Mouse (Mus musculus): Measurements from ENCODE around the gene Paqr7.
"Not testable (repeated sequence)": the region's sequence is repeated elsewhere in the genome, so short reads cannot be mapped to it uniquely, and the experiment has no call there.

Gene Paqr7

GRCm38 (mm10) chr4:134474240-134474639 lies 22.3 kb upstream of the Paqr7 start:
- no peak for DNase-seq

GRCm38 (mm10) chr4:134476899-134477298 lies 19.6 kb upstream of the Paqr7 start:
- DNase-seq = no peak

DNA sequence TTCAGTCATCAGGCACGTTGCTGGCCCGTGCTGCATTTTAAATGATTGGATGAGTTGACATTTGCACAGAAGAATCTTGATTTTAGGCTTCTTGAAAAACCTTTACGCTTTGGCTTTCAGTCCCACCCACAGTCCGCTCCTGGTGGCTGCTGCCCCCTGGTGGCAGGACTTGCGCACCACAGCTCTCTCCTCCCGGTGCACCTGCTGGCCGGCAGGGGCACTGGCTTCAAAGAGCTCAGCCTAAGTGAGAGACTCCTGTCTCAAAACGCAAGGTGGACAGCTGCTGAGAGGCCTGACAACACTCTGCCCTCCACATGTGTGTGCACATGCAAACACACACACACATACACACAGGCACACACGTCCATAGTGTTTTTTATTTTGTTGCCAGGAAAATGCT lies 18.5 kb upstream of the Paqr7 start:
- DNase-seq = peak; percentile 78 to 95

GRCm38 (mm10) chr4:134479839-134480238 lies 16.7 kb upstream of the Paqr7 start:
- DNase-seq = no peak

- DNase-seq = peak; percentile 56 to 75
Measured at GRCm38 (mm10) chr4:134480864-134481263, 15.6 kb upstream of the Paqr7 start.

DNA sequence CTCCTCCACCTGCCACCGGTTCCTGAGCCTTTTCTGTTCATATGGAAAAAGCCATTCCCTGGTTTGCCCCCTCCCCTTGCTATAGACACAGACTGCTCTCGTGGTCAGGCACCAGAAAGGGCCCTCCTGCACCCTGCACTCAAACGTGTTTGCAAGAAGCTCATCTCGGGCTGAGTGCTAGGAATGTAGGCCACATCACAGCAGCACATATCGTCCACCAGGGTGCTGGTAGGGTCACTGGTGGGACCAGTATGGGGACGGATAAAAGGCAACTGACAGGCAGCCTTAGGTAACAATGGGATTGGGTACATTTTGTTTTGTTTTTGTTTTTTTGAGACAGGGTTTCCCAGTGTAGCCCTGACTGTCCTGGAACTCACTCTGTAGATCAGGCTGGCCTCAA lies 15.2 kb upstream of the Paqr7 start:
- DNase-seq = no peak

- DNase-seq = no peak
Measured at GRCm38 (mm10) chr4:134482442-134482841, 14.1 kb upstream of the Paqr7 start.

GRCm38 (mm10) chr4:134483078-134483688 lies 13.3 kb upstream of the Paqr7 start:
- no peak for DNase-seq

- DNase-seq = no peak
Measured at GRCm38 (mm10) chr4:134483696-134484095, 12.8 kb upstream of the Paqr7 start.

DNA sequence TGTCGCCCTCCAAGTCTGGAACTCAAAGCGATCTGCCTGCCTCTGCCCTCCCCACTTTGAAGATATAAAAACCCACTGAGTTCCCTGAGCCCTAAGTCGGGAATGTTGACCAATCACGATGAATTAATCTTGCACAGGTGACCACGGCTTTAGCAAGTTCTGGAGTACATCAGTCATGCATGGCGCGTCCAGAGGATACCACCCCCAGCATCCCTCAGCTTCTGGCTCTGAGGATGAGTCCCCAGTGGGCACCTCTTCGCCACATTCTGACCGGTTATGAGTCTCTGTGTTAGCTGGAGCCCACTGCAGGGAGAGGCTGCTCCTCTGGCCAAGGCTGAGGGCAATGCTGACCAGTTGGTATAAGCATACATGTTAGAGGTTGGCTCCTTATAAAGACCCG lies 12.3 kb upstream of the Paqr7 start:
- no peak for DNase-seq

GRCm38 (mm10) chr4:134485151-134485900 lies 11.2 kb upstream of the Paqr7 start:
- no peak for DNase-seq

DNA sequence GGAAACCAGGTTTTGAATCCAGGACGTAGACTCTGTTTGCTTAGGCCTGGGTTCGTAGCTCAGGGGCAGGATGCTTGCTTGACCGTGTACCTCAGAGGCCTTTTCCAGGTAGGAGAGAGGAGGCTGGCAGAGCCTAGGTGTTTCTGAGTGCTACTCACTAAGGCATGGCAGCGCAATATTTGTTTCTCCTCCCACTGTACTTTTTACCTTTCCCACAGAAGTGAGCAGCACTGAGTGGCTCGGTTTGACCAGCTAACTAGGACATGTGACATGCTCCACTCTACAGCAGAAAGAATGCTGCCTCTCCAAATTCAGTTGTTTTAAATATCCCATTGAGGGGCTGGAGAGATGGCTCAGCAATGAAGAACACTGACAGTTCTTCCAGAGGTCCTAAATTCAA lies 8.3 kb upstream of the Paqr7 start:
- no peak for DNase-seq

DNA sequence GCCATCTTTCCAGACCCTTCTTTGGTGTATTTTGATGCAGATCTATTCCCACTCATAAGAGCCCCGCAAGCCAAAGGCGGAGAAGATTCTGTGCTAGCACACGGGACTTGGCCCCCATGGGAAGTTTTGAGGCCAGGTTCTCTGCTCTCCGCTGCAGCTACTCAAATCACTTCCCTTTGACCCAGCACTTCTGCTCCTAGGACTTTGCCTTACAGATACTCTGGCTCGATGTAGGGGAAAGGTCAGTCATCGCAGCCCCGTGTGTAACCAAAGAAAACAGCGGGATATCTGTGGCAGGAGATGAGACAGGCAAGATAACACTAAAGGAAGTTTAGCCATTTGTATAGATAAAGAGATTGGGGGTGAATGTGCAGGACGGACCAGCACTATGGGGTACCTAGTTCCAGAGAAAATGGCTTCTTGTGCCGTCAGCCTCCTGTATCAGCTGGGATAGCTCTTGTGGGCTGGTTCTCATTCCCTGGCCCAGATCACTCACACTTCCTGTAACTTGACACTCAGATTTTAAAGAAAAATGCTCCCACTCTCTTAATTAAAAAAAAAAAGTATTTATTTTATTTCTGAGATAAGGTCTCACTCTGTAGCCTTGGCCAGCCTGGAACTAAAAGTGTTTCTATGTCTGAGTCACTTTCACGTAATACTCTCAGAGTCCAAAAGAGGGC lies 6.4 kb upstream of the Paqr7 start:
- no peak for DNase-seq

GRCm38 (mm10) chr4:134491716-134492115 lies 4.8 kb upstream of the Paqr7 start:
- no peak for DNase-seq

DNA sequence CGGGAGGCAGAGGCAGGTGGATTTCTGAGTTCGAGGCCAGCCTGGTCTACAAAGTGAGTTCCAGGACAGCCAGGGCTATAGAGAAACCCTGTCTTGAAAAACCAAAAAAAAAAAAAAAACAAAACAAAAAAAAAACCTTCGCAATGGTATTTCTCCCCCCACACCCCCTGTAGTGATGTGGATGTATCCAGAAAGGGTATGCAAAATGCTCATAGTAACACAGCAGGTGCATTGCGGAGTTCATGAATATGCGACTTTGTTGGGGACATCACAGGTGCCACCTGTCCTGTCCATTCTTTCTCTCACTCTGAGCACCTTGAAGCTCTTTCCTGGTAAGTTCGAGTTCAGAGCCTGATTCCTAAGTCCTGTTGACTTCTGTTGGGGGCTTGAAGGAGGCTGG lies 2.3 kb upstream of the Paqr7 start:
- not testable (repeated sequence) for DNase-seq

DNA sequence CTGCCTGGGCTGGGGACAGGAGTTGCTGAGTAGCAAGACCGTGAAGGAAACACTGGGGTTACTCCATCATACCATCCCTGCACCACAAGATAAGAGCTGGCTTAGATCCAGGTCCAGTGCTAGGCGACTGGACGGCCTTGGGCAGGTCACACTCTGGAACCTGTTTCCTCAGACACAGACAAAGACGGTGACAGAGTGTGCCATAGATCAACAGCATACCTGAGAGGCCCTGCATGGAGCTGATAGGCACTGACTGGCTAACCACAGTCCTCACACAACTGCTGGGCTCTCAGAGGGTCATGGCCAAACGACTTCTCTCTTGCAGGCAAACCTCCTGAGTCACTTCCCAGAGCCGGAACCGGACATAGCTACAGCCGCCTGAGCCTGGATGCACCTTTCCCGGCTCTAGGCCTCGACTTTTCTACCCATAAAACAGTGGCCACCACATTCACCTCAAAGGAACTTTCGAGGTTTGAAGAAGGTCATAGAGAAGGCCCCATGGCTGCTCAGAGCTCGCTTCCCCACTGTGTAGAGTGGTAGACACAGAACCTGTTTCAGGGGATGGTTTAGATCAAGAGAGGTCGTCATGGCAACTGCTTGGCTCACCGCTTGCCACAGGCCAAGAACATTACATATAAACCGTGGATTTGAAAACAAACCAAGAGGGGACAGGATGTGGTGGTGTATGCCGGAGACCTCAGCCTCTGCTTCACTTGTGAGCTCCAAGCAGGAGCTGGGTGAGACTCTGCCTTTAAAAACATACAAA lies 1.5 kb upstream of the Paqr7 start:
- DNase-seq = peak; percentile 33

DNA sequence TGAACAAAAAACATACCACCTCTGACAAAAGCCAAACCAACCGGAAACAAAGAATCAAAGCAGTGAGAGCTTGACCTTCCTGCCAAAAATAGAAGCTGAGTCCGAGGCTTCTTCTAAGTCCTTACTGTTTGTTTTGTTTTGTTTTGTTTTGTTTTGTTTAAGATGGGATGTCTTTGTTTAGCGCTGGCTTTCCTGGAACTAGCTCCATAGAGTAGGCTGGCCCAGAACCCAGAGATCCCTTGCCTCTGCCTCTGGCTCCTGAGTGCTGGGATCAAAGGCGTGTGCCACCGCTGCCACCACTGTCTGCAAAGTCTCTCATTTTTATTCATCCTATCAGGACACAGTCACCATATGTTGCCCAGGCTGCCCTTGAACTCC lies 962 bp upstream of the Paqr7 start:
- no peak for DNase-seq

- DNase-seq = no peak
Measured at GRCm38 (mm10) chr4:134497223-134497622, 726 bp downstream of the Paqr7 start.

DNA sequence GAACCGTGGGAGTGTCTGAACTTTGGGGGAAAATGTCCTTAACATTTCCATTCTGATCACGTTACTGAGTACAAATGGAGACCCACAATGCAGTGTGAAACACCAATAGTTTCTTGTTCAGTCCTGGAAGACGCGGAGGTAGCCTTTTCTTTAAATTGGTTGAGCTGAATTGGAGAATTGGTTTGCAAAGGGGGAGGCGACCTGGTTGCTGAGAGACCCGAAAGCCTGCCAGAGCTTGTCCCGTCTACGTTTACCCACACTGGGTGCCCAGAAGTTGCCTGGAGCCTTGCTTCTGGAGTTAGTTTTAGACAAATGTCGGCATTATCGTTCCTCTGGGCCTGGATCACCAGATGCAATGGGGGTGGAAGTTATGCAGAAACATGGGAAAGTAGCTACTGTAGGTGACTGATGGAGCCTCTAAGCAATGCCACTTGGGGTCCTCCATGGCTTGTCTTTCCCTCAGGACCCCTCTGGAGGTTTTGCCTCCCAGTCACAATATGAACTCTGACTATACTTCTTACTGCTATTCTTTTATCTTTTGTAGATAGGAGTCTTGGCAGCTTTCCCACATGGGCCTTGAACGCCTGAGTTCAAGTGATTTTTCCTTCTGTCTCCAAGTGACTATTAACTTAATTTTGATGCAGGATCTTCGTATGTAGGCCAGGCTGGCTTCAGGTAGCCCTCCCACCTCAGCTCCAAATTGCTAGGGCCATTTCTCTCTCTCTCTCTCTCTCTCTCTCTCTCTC lies 1.7 kb downstream of the Paqr7 start:
- DNase-seq = no peak

DNA sequence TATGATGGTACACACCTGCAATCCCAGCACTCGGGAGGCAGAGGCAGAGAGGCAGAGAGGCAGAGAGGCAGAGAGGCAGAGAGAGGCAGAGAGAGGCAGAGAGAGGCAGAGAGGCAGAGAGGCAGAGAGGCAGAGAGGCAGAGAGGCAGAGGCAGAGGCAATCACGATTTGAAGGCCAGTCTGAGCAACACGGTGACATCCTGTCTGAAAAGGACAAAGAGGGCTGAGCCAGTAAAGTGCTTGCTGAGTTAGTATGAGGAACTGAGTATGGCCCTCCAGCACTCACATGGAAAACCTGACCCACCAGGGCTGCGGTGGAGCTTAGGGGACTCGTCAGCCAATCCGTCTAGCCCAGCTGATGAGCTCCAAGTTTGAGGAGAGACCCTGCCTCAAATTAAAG lies 2.5 kb downstream of the Paqr7 start:
- DNase-seq = not testable (repeated sequence)

DNA sequence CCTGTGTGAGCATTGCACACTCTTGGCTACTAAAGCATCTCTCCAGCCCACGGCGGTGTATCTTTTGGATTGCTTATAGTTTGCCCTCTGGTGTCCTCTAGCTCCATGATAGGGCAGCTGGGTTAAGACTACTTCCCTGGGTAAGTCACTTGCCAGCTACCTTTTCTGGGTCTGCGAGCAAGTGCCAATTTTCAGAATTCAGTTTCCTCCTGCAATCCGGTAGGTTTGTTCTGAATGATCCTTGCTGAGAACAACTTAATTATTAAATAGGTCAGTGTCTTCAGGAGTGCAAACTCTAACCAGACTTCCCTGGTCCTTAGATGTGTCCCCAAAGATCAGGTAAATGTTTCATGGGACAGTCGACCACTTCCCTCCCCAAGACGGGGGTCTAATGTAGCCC lies 4.6 kb downstream of the Paqr7 start:
- DNase-seq = no peak

- DNase-seq = no peak
Measured at GRCm38 (mm10) chr4:134503686-134504357, 7.3 kb downstream of the Paqr7 start.

Data from spleen, adult 18-20 months (tissue).